Mouse (Mus musculus): ENCODE measurements around the gene Trim28. TPM values are rescaled to one million over a fixed set of nuclear protein-coding genes. Genes with fewer than 3 reads are reported as not detected.

Trim28 gene
- total and polyA plus RNA-seq, 2 experiments from 2014 or later, result 190 to 650 TPM

DNA sequence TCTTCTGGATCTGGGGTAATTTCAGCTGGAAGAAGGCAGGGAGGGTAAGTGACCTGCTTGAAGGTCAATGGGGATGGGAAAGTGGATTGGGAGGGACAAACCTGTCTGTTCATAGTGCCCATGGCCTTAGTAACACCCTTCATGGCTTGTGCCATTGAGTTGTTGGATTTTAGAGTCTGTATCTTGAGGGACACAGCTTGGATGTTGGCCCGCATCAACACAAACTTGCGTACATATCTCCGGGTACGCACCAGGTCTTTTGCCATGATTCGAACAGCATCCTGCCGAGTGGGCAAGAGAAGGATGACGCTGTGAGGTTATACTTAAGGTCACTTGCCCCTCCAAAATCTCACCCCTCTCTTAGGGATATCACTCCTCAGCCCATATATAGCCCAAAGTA, 33.6 kb downstream of the Trim28 start:
- Histone ChIP-seq H3K4me3 (ENCODE audit: low read depth, low read length) (no peak overlapping the region), H3K4me2 (ENCODE audit: low read depth, low read length, poor library complexity, severe bottlenecking) (no peak overlapping the region), H3K9me3 (ENCODE audit: low read length) (no peaks in the 10 kb centered on the region), H3K9ac (replicated peaks; ENCODE audit: low read length, poor library complexity, severe bottlenecking) (no peak overlapping the region), H3K27ac (ENCODE audit: low read depth, low read length) (no peak overlapping the region), H3K27me3 (ENCODE audit: insufficient read depth, low read length) (no peaks in the 10 kb centered on the region), H3K36me3 (ENCODE audit: insufficient read depth, low read length) (peaks cover 58% of the 10 kb centered on the region), H3K4me1 (ENCODE audit: insufficient read depth, low read length) (peaks cover 6% of the 10 kb centered on the region)
- ATAC-seq (ENCODE audit: low FRiP score) (no peak), DNase-seq (ENCODE audit: low spot score) (no peak)
- TF ChIP-seq CTCF (IDR thresholded peaks at IDR 0.05), result no peak
- 88% methylated on average over 7 of the region's 7 CpGs for WGBS

- no peaks in the 10 kb centered on the region for H3K9me3 ChIP-seq (ENCODE audit: low read length)
- peak overlapping the region; percentile 66 for H3K9ac ChIP-seq (replicated peaks; ENCODE audit: low read length, poor library complexity, severe bottlenecking)
- H3K27me3 ChIP-seq (ENCODE audit: insufficient read depth, low read length), result no peaks in the 10 kb centered on the region
- no peak for ATAC-seq (ENCODE audit: low FRiP score)
- no peak for TF ChIP-seq CTCF (IDR thresholded peaks at IDR 0.05)
- H3K27ac ChIP-seq (ENCODE audit: low read depth, low read length), result peak overlapping the region; percentile 80
- peak overlapping the region; percentile 73 for H3K4me2 ChIP-seq (ENCODE audit: low read depth, low read length, poor library complexity, severe bottlenecking)
- 46% methylated on average over 13 of the region's 13 CpGs for WGBS
- no peak for DNase-seq (ENCODE audit: low spot score)
- H3K4me1 ChIP-seq (ENCODE audit: insufficient read depth, low read length), result peaks cover 6% of the 10 kb centered on the region
- H3K36me3 ChIP-seq (ENCODE audit: insufficient read depth, low read length), result peaks cover 48% of the 10 kb centered on the region
- peak overlapping the region; percentile 38 for H3K4me3 ChIP-seq (ENCODE audit: low read depth, low read length)
These were observed 34.7 kb downstream of the Trim28 start for GRCm38 (mm10) chr7:13033451-13034147.

DNA sequence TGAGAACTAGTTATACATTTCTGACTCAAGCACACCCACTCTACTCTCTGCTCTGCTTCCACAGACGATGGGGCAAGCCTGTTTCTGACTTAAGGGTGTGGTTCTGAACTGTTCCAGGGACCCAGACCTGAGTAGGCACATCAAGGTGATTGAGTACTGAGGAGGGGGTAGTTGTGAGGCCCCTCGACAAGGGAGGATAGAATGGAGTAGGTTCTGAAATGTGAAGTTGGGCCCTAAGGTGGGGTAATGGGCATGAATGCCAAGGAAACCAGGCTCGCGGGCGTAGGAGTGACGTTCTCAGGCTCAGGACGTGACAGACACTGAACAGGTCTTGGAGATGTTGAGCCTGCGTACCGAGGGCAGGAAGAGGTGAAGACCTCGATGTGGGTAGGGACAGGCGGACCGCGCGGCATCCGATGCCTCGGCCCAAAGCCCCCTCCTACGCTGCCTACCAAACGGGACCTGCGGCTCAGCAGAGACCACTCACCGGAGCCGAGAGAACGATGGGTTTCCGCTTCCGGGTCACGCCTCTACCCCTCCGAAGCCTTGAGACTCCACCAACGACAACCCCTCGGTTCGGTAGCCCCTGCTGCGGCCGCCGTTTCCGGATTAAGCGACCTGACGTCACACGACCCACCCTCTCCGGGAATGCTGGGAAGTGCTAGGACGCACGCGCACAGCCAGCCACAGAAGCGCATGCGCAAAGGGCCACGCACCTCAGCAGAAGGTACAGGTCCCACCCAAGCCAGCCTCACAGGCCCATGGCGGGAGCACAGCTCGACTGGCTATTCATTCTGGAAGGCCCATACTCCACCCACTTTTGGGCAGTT, 35.4 kb downstream of the Trim28 start, which contains the start of gene Chmp2a:
Gene Chmp2a, minus strand, starts transcription at position 660 of the 830 bp plus-strand sequence.
- no peaks in the 10 kb centered on the region for H3K9me3 ChIP-seq (ENCODE audit: low read length)
- peak within 1 kb of the TSS; percentile 66 for H3K9ac ChIP-seq (replicated peaks; ENCODE audit: low read length, poor library complexity, severe bottlenecking)
- ATAC-seq (ENCODE audit: low FRiP score), result peak; percentile 83
- H3K4me3 ChIP-seq (ENCODE audit: low read depth, low read length), result peak within 1 kb of the TSS; percentile 38
- peak; percentile 98 for DNase-seq (ENCODE audit: low spot score)
- no peaks in the 10 kb centered on the region for H3K27me3 ChIP-seq (ENCODE audit: insufficient read depth, low read length)
- peak within 1 kb of the TSS; percentile 80 for H3K27ac ChIP-seq (ENCODE audit: low read depth, low read length)
- peak within 1 kb of the TSS; percentile 73 for H3K4me2 ChIP-seq (ENCODE audit: low read depth, low read length, poor library complexity, severe bottlenecking)
- H3K4me1 ChIP-seq (ENCODE audit: insufficient read depth, low read length), result peaks cover 14% of the 10 kb centered on the region
- H3K36me3 ChIP-seq (ENCODE audit: insufficient read depth, low read length), result peaks cover 41% of the 10 kb centered on the region
- under 1% methylated on average over 45 of the region's 45 CpGs for WGBS
- no peak for TF ChIP-seq CTCF (IDR thresholded peaks at IDR 0.05)

- ATAC-seq (ENCODE audit: low FRiP score) (no peak), DNase-seq (ENCODE audit: low spot score) (no peak)
- peak; percentile 20; the same call in 1 of the 2 replicates for TF ChIP-seq CTCF (IDR thresholded peaks at IDR 0.05)
- H3K27ac ChIP-seq (ENCODE audit: low read depth, low read length), result peak overlapping the region; percentile 80; the same call in 1 of the 2 replicates
- no peak overlapping the region for H3K4me2 ChIP-seq (ENCODE audit: low read depth, low read length, poor library complexity, severe bottlenecking)
- H3K9me3 ChIP-seq (ENCODE audit: low read length), result no peaks in the 10 kb centered on the region
- no peaks in the 10 kb centered on the region for H3K27me3 ChIP-seq (ENCODE audit: insufficient read depth, low read length)
- H3K4me1 ChIP-seq (ENCODE audit: insufficient read depth, low read length), result peaks cover 14% of the 10 kb centered on the region
- WGBS, result 86% methylated on average over 17 of the region's 17 CpGs
- H3K9ac ChIP-seq (replicated peaks; ENCODE audit: low read length, poor library complexity, severe bottlenecking), result no peak overlapping the region
- H3K4me3 ChIP-seq (ENCODE audit: low read depth, low read length), result no peak overlapping the region
- H3K36me3 ChIP-seq (ENCODE audit: insufficient read depth, low read length), result peaks cover 31% of the 10 kb centered on the region
These were observed 36.4 kb downstream of the Trim28 start for GRCm38 (mm10) chr7:13035211-13035855.

DNA sequence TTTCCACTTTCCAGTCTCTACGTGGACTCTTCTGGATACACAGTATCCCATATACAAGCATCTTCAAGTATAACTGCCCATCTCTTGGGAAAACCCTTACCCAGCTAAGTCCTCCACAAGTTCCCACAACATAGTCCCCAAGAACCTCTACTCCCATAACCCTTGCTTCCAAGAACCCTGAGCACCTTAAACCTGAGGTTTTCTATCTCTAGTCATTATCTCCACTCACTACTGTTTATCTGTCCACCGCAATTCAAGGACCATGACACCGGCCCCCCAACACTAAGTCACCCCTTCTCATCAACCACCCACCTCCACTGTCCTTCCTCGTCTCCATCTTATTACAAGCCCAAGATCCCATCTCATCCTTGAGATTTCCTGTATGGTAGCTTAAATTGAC, 37.9 kb downstream of the Trim28 start:
- Histone ChIP-seq H3K4me1 (ENCODE audit: insufficient read depth, low read length) (peaks cover 14% of the 10 kb centered on the region), H3K9me3 (ENCODE audit: low read length) (no peaks in the 10 kb centered on the region), H3K4me2 (ENCODE audit: low read depth, low read length, poor library complexity, severe bottlenecking) (peak overlapping the region; percentile 87), H3K36me3 (ENCODE audit: insufficient read depth, low read length) (peaks cover 18% of the 10 kb centered on the region), H3K27ac (ENCODE audit: low read depth, low read length) (peak overlapping the region; percentile 98), H3K9ac (replicated peaks; ENCODE audit: low read length, poor library complexity, severe bottlenecking) (peak overlapping the region; percentile 98), H3K27me3 (ENCODE audit: insufficient read depth, low read length) (no peaks in the 10 kb centered on the region), H3K4me3 (ENCODE audit: low read depth, low read length) (peak overlapping the region; percentile 87)
- WGBS, result 54% methylated on average over 4 of the region's 4 CpGs
- TF ChIP-seq CTCF (IDR thresholded peaks at IDR 0.05), result no peak
- ATAC-seq (ENCODE audit: low FRiP score), result no peak
- DNase-seq (ENCODE audit: low spot score), result no peak

All from midbrain, postnatal 0 days (tissue).